Mouse (Mus musculus): ENCODE data around the gene Rad50.

Gene Rad50

GRCm38 (mm10) chr11:53698521-53698920 is 8.6 kb downstream of the Rad50 start:
- DNase-seq (ENCODE audit: low read depth, low spot score): no peak

DNA sequence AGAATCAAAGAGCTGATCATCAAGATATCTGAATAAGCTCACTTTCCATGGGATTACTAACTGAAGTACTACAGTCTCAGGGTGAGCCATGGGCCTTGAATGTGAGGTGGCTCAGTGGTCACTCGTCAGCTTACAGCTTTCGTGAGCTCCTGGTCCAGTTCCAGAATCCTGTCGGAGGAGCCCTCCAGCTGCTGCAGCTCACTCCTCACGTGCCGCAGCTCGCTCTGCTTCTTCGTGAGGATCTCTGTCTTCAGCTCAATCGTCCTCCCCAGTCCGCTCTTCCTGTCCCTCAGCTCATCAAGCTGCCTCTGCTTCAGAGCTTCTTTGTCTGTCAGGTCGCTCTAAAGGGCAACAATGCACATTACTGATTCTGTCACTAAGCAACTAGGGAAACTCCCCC is 15.1 kb downstream of the Rad50 start:
- DNase-seq (ENCODE audit: low read depth, low spot score): peak; percentile 37

DNA sequence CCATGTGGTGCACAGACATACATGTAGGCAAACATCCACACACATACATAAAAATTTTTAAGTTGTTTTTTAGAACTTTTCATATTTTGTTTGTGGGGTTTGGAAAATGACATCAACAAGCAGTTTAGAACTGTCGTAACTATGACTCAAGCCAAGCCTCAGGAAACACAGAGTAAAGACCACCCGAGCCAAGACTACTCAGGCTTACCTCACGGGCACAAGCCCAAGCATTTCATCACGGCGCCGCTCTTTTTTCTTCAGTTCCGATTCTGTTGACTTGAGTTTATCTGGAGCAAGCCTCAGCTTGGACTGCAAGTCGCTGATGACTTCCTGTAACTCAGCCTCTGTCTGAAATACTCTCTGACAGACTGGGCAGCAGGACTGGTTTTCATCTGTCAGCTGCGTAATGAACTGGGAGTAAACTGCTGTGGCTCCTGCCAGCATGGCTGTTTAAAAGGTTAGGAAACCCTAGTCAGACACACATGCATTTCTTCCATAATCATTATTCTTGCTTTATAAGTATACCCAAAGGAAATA is 24.1 kb downstream of the Rad50 start:
- DNase-seq (ENCODE audit: low read depth, low spot score): no peak

- DNase-seq (ENCODE audit: low read depth, low spot score): no peak
Observed at GRCm38 (mm10) chr11:53682170-53682569, 24.9 kb downstream of the Rad50 start.

- DNase-seq (ENCODE audit: low read depth, low spot score): no peak
Observed at GRCm38 (mm10) chr11:53681686-53682085, 25.4 kb downstream of the Rad50 start.

DNA sequence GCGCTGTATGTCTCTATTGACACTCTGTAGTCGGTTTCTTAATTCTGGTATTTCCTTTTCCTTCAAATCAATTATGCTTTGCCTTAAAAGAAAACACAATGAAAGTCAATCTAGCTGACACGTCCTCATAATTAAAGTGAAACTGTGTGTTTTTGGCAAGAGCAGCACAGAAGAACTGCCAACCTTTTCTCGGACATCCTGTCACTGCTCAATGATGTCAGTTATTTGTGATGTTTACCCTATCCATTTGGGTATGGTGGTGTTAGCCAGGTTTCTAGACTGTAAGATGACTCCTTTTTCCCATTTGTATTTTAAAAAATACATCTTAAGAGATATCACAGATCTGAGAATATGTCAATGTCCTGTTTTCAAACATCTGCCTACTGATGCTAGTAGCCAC is 27.0 kb downstream of the Rad50 start:
- no peak for DNase-seq (ENCODE audit: low read depth, low spot score)

DNA sequence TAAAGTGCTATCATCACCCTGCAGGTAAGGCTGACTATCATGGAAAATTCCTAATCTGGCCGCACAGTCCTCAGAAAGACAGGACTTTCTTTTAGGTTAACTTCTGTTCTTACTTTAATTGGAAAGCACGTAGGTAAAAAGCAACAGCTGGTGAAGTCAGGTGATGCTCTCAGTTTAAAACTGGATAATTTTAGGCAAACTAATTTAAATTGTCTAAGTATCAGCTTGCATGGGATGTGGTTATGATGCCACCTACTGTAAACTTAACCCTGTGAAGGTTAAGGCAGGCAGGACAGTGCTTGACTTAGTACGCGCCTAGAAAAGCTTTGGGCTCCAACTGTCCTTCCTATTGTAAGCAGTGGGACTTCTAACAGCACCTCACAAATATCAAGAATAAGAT is 35.7 kb downstream of the Rad50 start:
- peak; percentile 29 for DNase-seq (ENCODE audit: low read depth, low spot score)

- DNase-seq (ENCODE audit: low read depth, low spot score): peak; percentile 41
Observed at GRCm38 (mm10) chr11:53664091-53664490, 43.0 kb downstream of the Rad50 start.

- peak; percentile 76 for DNase-seq (ENCODE audit: low read depth, low spot score)
Observed at GRCm38 (mm10) chr11:53662794-53663674, 44.1 kb downstream of the Rad50 start.

- DNase-seq (ENCODE audit: low read depth, low spot score): no peak
Observed at GRCm38 (mm10) chr11:53657828-53658227, 49.3 kb downstream of the Rad50 start.

DNA sequence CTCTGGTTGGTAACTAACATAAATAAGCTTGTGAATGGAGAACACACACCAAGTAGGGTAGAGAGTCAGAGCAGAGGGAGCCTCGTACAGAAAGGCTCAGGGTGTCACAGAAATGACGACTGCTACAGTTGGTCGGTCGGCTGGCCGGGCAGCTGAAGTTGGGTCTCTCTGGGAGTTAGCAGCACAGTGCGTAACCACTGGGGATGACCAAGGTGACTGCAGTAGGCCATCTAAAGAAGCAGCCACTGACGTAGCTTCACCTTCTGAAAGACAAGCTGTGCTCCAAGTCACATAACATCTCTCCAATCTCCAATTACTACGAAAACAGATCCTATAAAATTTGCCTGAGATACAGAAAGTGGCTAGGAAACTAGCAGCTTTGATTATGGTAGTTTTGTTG is 49.7 kb downstream of the Rad50 start:
- no peak for DNase-seq (ENCODE audit: low read depth, low spot score)

DNA sequence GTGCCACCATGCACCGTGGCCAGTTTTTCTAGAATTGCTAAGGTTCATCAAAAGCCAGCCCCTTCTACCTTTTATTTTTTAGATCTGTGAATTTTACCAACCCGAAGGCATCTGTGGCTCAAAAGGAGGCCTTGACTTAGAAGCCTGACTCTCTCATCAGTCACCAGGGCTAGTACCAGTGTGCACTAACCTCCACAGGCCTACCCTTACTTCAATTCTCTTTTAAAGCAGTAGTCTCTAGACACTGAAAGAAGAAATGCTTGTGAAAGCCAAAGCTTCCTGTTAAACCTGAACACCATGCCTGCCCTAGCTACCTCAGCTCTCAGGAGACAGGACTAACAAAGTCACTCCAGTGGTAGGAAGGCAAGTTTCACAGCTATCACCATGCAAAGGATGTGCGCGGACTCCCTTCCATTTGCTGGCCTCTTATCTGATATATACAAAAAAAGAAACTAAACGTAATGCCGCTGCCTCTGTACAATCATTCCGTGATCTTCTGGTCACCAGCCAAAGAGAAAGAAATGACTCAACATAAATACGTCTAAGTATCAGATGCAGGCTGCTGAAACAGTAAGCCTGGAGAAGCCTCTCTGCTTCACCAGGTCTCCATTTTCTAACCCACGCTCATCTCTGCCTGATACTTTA is 50.4 kb downstream of the Rad50 start:
- no peak for DNase-seq (ENCODE audit: low read depth, low spot score)

GRCm38 (mm10) chr11:53655043-53655442 is 52.1 kb downstream of the Rad50 start:
- DNase-seq (ENCODE audit: low read depth, low spot score): no peak

- no peak for DNase-seq (ENCODE audit: low read depth, low spot score)
Observed at GRCm38 (mm10) chr11:53652427-53652826, 54.7 kb downstream of the Rad50 start.

DNA sequence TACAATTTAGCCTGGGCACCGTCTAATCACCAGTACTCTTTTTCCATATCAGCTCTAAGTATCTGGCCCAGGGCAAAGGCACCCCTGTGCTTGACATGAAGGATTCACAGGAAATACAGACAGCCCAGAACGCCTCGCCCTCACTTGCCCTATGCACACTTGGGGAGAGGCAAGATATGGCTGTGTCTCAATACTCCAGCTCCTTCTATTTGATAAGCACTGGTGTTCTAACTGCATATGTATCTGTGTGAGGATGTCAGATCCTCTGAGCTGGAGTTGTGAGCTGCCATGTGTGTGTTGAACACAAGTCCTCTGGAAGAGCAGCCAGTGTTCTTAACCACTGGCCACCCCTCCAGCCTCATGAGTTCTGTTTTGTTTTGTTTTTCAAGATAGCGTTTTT is 55.7 kb downstream of the Rad50 start:
- DNase-seq (ENCODE audit: low read depth, low spot score): no peak

DNA sequence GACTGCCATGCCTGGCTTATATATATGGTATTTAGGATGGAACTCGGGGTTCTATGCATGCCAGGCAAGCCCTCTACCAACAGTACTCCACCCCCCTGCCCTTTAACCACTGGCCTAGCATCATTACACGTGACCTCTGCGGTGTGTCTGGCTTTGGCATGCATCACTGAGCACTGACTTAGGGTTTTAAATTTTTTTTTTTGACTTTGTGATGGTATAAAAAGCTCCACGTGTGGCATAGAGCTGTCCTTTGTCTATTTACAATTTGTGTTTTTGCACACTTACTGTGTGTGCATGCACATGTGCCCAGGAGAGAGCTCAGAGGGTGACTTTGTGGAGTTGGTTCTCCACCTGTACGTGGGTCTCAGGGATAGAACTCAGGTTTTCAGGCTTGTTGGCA is 63.1 kb downstream of the Rad50 start:
- no peak for DNase-seq (ENCODE audit: low read depth, low spot score)

- DNase-seq (ENCODE audit: low read depth, low spot score): no peak
Observed at GRCm38 (mm10) chr11:53642744-53643279, 64.3 kb downstream of the Rad50 start.

GRCm38 (mm10) chr11:53637803-53638260 is 69.3 kb downstream of the Rad50 start:
- no peak for DNase-seq (ENCODE audit: low read depth, low spot score)

DNA sequence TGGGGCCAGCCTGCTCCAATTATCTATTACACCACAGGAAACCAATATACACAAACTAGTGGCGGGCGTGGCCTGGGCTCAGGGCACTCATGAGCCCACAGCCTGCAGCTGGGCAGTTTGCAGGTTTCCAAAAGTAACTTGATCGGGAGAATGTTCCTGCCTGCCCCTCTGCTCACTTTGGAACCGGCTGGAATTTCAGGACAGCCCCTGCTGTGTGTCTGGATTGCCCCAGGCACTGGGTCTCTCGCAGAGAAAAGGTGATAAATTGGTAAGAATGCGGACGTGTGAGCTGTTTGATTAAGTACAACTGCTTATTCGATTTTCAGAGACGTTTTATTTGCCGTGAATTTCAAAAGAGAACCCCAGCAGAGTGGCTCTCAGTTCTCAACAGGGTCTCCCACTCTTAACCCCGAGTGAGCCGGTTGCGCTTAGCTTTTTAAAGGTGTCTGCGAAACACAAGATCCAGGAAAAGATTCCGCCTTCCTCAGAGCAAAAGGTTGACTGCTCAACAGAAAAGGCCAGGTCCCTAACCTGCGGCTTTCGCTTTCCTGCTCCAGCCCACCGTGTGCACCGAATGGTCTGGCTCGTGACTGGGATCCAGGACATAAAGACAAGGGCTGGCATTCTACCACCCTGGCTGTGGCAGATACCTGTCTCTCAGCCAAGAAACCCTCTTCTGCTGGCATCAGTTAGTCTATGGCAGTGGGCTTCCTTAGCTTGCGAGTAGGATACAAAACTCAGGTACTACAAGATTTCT is 69.9 kb downstream of the Rad50 start:
- DNase-seq (ENCODE audit: low read depth, low spot score): no peak

- peak; percentile 25 for DNase-seq (ENCODE audit: low read depth, low spot score)
Observed at GRCm38 (mm10) chr11:53636183-53636646, 70.9 kb downstream of the Rad50 start.

GRCm38 (mm10) chr11:53635590-53636182 is 71.4 kb downstream of the Rad50 start:
- DNase-seq (ENCODE audit: low read depth, low spot score): no peak

Measured in brain, adult 2 months (tissue).